Mouse (Mus musculus): Measurements from ENCODE around the gene Hmgcl. TPM values are rescaled to one million over a fixed set of nuclear protein-coding genes. Genes with fewer than 3 reads are reported as not detected.

Gene Hmgcl
- total RNA-seq, 4 experiments from 2014 or later = 35.7 to 39.3 (median 37.6) TPM

- DNase-seq (ENCODE audit: low spot score in 2 of 2) = no peak
These were observed 38.9 kb downstream of the Hmgcl start for GRCm38 (mm10) chr4:135985193-135985592.

- DNase-seq (ENCODE audit: low spot score in 2 of 2) = no peak
These were observed 39.5 kb downstream of the Hmgcl start for GRCm38 (mm10) chr4:135985769-135986168.

GRCm38 (mm10) chr4:135986301-135986942, 40.2 kb downstream of the Hmgcl start:
- DNase-seq (ENCODE audit: low spot score in 2 of 2) = no peak

- peak; percentile 86 to 91 for DNase-seq (ENCODE audit: low spot score in 2 of 2)
These were observed 40.9 kb downstream of the Hmgcl start, which contains the start of gene Pithd1 for GRCm38 (mm10) chr4:135986943-135987710. Gene Pithd1 (minus strand): TSS chr4:135987264.

- DNase-seq (ENCODE audit: low spot score in 2 of 2) = no peak
These were observed 41.5 kb downstream of the Hmgcl start for GRCm38 (mm10) chr4:135987714-135988113.

- no peak for DNase-seq (ENCODE audit: low spot score in 2 of 2)
These were observed 47.7 kb downstream of the Hmgcl start for GRCm38 (mm10) chr4:135993941-135994340.

GRCm38 (mm10) chr4:135995118-135995517, 48.9 kb downstream of the Hmgcl start:
- DNase-seq (ENCODE audit: low spot score in 2 of 2) = no peak

GRCm38 (mm10) chr4:136004107-136004675, 57.9 kb downstream of the Hmgcl start:
- DNase-seq (ENCODE audit: low spot score in 2 of 2) = no peak

- no peak for DNase-seq (ENCODE audit: low spot score in 2 of 2)
These were observed 58.7 kb downstream of the Hmgcl start for GRCm38 (mm10) chr4:136004921-136005320.

GRCm38 (mm10) chr4:136006821-136007220, 60.6 kb downstream of the Hmgcl start:
- no peak for DNase-seq (ENCODE audit: low spot score in 2 of 2)

GRCm38 (mm10) chr4:136008782-136009447, 62.7 kb downstream of the Hmgcl start:
- DNase-seq (ENCODE audit: low spot score in 2 of 2) = no peak

- no peak for DNase-seq (ENCODE audit: low spot score in 2 of 2)
These were observed 64.3 kb downstream of the Hmgcl start for GRCm38 (mm10) chr4:136010586-136010985.

Other genes starting within 250 kb of the Hmgcl start
- under 1 TPM in 1 of 4 experiments, not detected in 3; 0.14 TPM for gene Il22ra1, start 218.3 kb upstream of the Hmgcl start, total RNA-seq (2022)
- gene Myom3, start 186.7 kb upstream of the Hmgcl start, total RNA-seq (2022) = 1 to 10 TPM in 3 of 4 experiments, under 1 TPM in 1; 0.98 to 1.7 (median 1.1) TPM
- 10 to 100 TPM; 60.1 to 69.5 (median 63.3) TPM for gene Srsf10, start 90.7 kb upstream of the Hmgcl start, total RNA-seq (2022)
- 10 to 100 TPM; 39.6 to 49.8 (median 44.9) TPM for gene Pnrc2, start 72.6 kb upstream of the Hmgcl start, total RNA-seq (2022)
- under 1 TPM; 0.13 to 0.74 (median 0.40) TPM for gene Cnr2, start 51.1 kb upstream of the Hmgcl start, total RNA-seq (2022)
- 10 to 100 TPM; 33.5 to 54.6 (median 51.0) TPM for gene Fuca1, start 25.7 kb upstream of the Hmgcl start, total RNA-seq (2022)
- gene Gale, start 17.3 kb downstream of the Hmgcl start, total RNA-seq (2022) = 10 to 100 TPM; 21.7 to 26.5 (median 23.4) TPM
- 10 to 100 TPM; 77.5 to 92.7 (median 82.3) TPM for gene Lypla2, start 26.2 kb downstream of the Hmgcl start, total RNA-seq (2022)
- gene Pithd1, start 40.8 kb downstream of the Hmgcl start, total RNA-seq (2022) = 10 to 100 TPM; 82.0 to 99.8 (median 91.3) TPM
- gene Eloa, start 75.3 kb downstream of the Hmgcl start, total RNA-seq (2022) = 10 to 100 TPM; 28.3 to 29.0 (median 28.6) TPM
- 100 to 1,000 TPM; 194 to 341 (median 271) TPM for gene Rpl11, start 107.0 kb downstream of the Hmgcl start, total RNA-seq (2022)
- gene Id3, start 197.0 kb downstream of the Hmgcl start, total RNA-seq (2022) = 10 to 100 TPM; 34.7 to 39.3 (median 38.4) TPM
- gene E2f2, start 225.9 kb downstream of the Hmgcl start, total RNA-seq (2022) = 1 to 10 TPM in 1 of 4 experiments, under 1 TPM in 3; 0.37 to 1.3 (median 0.48) TPM